Mouse (Mus musculus) neural tube, embryonic 11.5 days (tissue): ENCODE measurements around the gene Phf24. TPM values are rescaled to one million over a fixed set of nuclear protein-coding genes. Genes with fewer than 3 reads are reported as not detected.
A peak's percentile ranks its signal among the peaks of the same experiment; 100 is the strongest.

ENCODE experiments used
- ATAC-seq: fragments of 200-750 bp; cut with Nextera tagmentation; 2 replicates; pipeline ENCODE4 v1.8.0; 2017; ENCODE audit warnings: moderate number of reproducible peaks, mild to moderate bottlenecking, moderate TSS enrichment, moderate library complexity; ENCODE audit not compliant: insufficient read depth, low FRiP score, low TSS enrichment
- DNase-seq: peaks from one replicate; pipeline ENCODE4 v3.0.0-alpha.2; 2015; ENCODE audit warnings: low spot score
- H3K27ac ChIP-seq: fragments of 300-500 bp; sonication (generic); 2 replicates; pipeline ENCODE4 v1.5.1; 2014; ENCODE audit warnings: low read depth, mild to moderate bottlenecking, low read length
- H3K27me3 ChIP-seq: fragments of 300-500 bp; sonication (generic); 2 replicates; pipeline ENCODE4 v1.6.1; 2014; ENCODE audit warnings: mild to moderate bottlenecking, low read length, mixed read lengths; ENCODE audit not compliant: control insufficient read depth, insufficient read depth
- H3K36me3 ChIP-seq: fragments of 300-500 bp; sonication (generic); 2 replicates; pipeline ENCODE4 v1.6.1; 2014; ENCODE audit warnings: mild to moderate bottlenecking, low read length, moderate library complexity, mixed read lengths; ENCODE audit not compliant: control insufficient read depth, insufficient read depth
- H3K4me1 ChIP-seq: fragments of 300-500 bp; sonication (generic); 2 replicates; pipeline ENCODE4 v1.6.1; 2014; ENCODE audit warnings: low read length, mixed read lengths; ENCODE audit not compliant: control insufficient read depth, insufficient read depth
- H3K4me2 ChIP-seq: fragments of 300-500 bp; sonication (generic); 2 replicates; pipeline ENCODE4 v1.6.1; 2014; ENCODE audit warnings: low read depth, mild to moderate bottlenecking, moderate library complexity
- H3K4me3 ChIP-seq: fragments of 300-500 bp; sonication (generic); 2 replicates; pipeline ENCODE4 v1.5.1; 2014; ENCODE audit warnings: low read depth, low read length
- H3K9ac ChIP-seq: fragments of 300-500 bp; sonication (generic); 2 replicates; pipeline ENCODE4 v1.6.1; 2014; ENCODE audit warnings: mild to moderate bottlenecking, low read length
- H3K9me3 ChIP-seq: fragments of 300-500 bp; sonication (generic); 2 replicates; pipeline ENCODE4 v1.6.1; 2016; ENCODE audit warnings: low read length; ENCODE audit not compliant: control insufficient read depth
- WGBS: fragments of 180-500 bp; shearing (Covaris S2); extraction: QIAGEN DNeasy Blood & Tissue Kit; methylation state at CpG from one replicate; pipeline ENCODE4 v1.1.7; 2014; 5-methylcytosine and 5-hydroxymethylcytosine counted together
- polyA plus RNA-seq: library from polyadenylated mRNA; unstranded; fragments of >200 nt; fragmentation: Nextera tagmentation; extraction: Ambion mirVana; gene quantifications from 2 replicates; pipeline ENCODE4 v1.2.1, GENCODE M21; 2014

The Phf24 gene
- 2.7 and 3.6 TPM in 2 replicates for polyA plus RNA-seq

DNA sequence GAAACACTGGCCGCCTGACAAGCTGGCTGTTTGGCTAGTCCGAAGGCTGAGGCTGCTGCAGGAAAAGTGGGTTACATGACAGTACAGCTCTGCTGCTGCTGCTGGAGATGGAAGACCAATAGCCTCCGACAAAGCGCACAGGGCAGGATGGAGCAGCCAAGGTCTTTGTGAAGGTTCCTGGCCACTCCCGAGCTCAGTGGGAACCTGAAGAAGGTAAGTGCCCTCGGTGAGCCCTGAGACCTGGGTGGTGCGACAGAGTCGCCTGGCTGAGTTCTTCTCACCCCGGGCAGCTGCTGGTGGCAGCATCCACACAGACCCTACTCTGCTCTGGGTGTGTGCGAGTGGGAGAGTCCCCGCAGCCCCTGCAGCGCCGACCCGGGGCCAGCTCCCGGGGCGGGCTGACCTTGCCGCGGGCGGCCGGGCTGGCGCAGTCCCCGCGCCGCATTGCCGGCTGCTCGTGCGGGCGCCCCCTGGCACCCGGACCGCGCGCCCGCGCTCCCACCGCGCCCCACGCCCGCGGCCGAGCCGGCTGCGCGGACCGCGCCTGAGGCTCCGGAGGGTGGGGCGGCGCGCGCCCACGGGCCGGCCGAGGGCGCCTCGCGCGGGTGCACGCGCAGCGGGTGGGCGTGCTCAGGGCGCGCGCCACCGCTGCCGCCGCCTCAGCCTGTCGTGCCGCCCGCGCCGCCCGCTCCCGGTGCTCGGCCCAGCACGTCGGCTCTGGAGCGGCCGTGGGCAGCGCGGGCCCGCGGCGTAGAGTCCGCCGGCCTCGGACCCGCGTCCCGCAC lies at the start of gene Phf24:
Phf24 (plus strand) TSS at position 44 of the 785 bp plus-strand sequence.
- DNase-seq = peak; percentile 61
- 0 out of 2 replicates have a peak, but pooled peaks cover 4% of the 10 kb centered on the region for H3K4me1 ChIP-seq
- WGBS = under 1% methylated on average over 78 of the region's 90 CpGs
- H3K9ac ChIP-seq = peak within 1 kb of the TSS; percentile 67
- no peaks in the 10 kb centered on the region for H3K36me3 ChIP-seq
- peaks cover 29% of the 10 kb centered on the region for H3K27me3 ChIP-seq
- H3K27ac ChIP-seq = no peak within 1 kb of the TSS
- peak within 1 kb of the TSS; percentile 62 for H3K4me3 ChIP-seq
- H3K4me2 ChIP-seq = peak within 1 kb of the TSS; percentile 87
- ATAC-seq = peak; percentile 76
- H3K9me3 ChIP-seq = no peaks in the 10 kb centered on the region

DNA sequence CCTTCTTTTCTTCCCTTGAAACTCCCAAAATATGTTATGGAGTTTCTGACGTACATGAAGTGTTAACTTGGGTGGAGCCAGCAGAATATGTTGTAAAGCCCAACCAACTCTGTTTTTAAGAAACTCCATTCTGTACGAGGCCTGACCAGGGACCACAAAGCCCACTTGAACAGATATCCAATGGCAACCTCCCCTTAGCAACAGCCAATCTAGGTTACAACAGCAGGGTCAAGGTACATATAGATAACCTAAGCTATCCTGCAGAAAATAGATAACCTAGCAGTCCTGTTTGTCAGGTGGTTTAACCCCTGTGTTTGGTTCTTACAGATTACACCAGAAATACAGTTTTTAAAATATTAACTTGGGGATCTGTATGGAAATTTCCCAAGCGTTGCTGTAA lies 49.1 kb upstream of the Phf24 start:
- 79% methylated on average over 3 of the region's 3 CpGs for WGBS
- no peaks in the 10 kb centered on the region for H3K4me1 ChIP-seq
- no peak overlapping the region for H3K9ac ChIP-seq
- H3K27ac ChIP-seq = no peak overlapping the region
- DNase-seq = no peak
- no peaks in the 10 kb centered on the region for H3K27me3 ChIP-seq
- H3K4me2 ChIP-seq = no peak overlapping the region
- no peaks in the 10 kb centered on the region for H3K36me3 ChIP-seq
- H3K4me3 ChIP-seq = no peak overlapping the region
- ATAC-seq = no peak
- H3K9me3 ChIP-seq = no peaks in the 10 kb centered on the region

GRCm38 (mm10) chr4:42868193-42868592 lies 48.3 kb upstream of the Phf24 start:
- no peaks in the 10 kb centered on the region for H3K27me3 ChIP-seq
- H3K36me3 ChIP-seq = no peaks in the 10 kb centered on the region
- H3K9ac ChIP-seq = no peak overlapping the region
- no peaks in the 10 kb centered on the region for H3K9me3 ChIP-seq
- DNase-seq = no peak
- no peak overlapping the region for H3K4me3 ChIP-seq
- no peaks in the 10 kb centered on the region for H3K4me1 ChIP-seq
- H3K4me2 ChIP-seq = no peak overlapping the region
- no peak for ATAC-seq
- H3K27ac ChIP-seq = no peak overlapping the region
- WGBS = 91% methylated on average over 5 of the region's 5 CpGs

DNA sequence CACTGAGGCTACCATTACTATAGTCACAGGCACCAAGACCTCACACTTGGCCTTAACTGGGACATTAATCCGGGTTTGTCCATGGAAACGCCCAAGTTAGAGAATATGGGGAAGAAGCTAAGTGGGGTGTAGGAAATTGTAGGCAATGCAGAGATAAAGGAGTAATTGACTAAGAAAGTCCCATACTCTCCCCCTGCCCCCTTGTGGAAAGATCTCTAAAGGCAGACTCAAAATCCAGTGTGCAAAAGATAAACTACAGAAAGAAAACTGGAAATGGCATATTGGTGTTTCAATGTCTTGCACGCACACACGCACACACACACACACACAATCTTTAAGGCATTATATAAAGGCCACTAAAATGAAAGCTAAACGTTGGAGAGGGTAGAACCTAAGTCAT lies 45.7 kb upstream of the Phf24 start:
- Histone ChIP-seq H3K4me1 (no peaks in the 10 kb centered on the region), H3K36me3 (no peaks in the 10 kb centered on the region), H3K9ac (no peak overlapping the region), H3K4me2 (no peak overlapping the region), H3K27me3 (no peaks in the 10 kb centered on the region), H3K9me3 (no peaks in the 10 kb centered on the region), H3K4me3 (no peak overlapping the region), H3K27ac (no peak overlapping the region)
- ATAC-seq = no peak
- 83% methylated on average over 5 of the region's 5 CpGs for WGBS
- DNase-seq = no peak

- 95% methylated on average over 7 of the region's 7 CpGs for WGBS
- no peak for DNase-seq
- H3K9me3 ChIP-seq = no peaks in the 10 kb centered on the region
Measured at GRCm38 (mm10) chr4:42872151-42872550, 44.3 kb upstream of the Phf24 start.

GRCm38 (mm10) chr4:42872746-42873435 lies 43.6 kb upstream of the Phf24 start:
- Histone ChIP-seq H3K9me3 (no peaks in the 10 kb centered on the region), H3K4me1 (no peaks in the 10 kb centered on the region), H3K4me2 (no peak overlapping the region), H3K27me3 (no peaks in the 10 kb centered on the region), H3K36me3 (no peaks in the 10 kb centered on the region), H3K4me3 (no peak overlapping the region), H3K27ac (no peak overlapping the region), H3K9ac (no peak overlapping the region)
- no peak for ATAC-seq
- DNase-seq = no peak
- WGBS = 81% methylated on average over 16 of the region's 16 CpGs

More at GRCm38 (mm10) chr4:42872151-42872550, 44.3 kb upstream of the Phf24 start:
- Histone ChIP-seq H3K27ac (no peak overlapping the region), H3K4me3 (no peak overlapping the region), H3K36me3 (no peaks in the 10 kb centered on the region), H3K4me1 (no peaks in the 10 kb centered on the region), H3K9ac (no peak overlapping the region), H3K4me2 (no peak overlapping the region), H3K27me3 (no peaks in the 10 kb centered on the region)
- no peak for ATAC-seq

DNA sequence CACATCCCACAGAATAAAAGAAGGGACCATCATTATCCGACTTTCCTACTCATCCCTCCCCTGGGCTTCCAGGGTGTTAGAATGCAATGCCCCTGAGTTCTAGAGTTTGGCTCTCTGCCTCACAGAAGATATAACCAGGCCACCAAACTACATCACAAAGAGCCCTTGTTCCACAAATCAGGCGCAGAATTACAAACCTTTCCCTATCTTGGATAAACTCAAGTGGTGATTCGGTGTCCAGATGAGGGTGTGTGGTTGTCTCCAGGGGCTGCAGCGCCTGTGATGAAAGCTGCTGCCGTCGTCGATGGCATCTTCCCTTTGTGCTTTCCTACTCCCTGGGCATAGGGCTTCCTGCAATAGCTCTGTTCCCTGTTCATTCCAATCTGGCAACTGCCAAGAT lies 42.3 kb upstream of the Phf24 start, which contains the start of gene Fam205c:
Fam205c (minus strand) TSS at position 101 of the 400 bp plus-strand sequence.
- no peak within 1 kb of the TSS for H3K9ac ChIP-seq
- no peak within 1 kb of the TSS for H3K27ac ChIP-seq
- ATAC-seq (no peak), DNase-seq (no peak)
- 86% methylated on average over 7 of the region's 7 CpGs for WGBS
- no peaks in the 10 kb centered on the region for H3K27me3 ChIP-seq
- no peak within 1 kb of the TSS for H3K4me2 ChIP-seq
- no peak within 1 kb of the TSS for H3K4me3 ChIP-seq
- H3K36me3 ChIP-seq = no peaks in the 10 kb centered on the region
- H3K9me3 ChIP-seq = no peaks in the 10 kb centered on the region
- no peaks in the 10 kb centered on the region for H3K4me1 ChIP-seq

- Histone ChIP-seq H3K27ac (no peak overlapping the region), H3K9me3 (no peaks in the 10 kb centered on the region), H3K9ac (no peak overlapping the region), H3K4me3 (no peak overlapping the region), H3K4me1 (no peaks in the 10 kb centered on the region), H3K27me3 (no peaks in the 10 kb centered on the region), H3K36me3 (no peaks in the 10 kb centered on the region), H3K4me2 (no peak overlapping the region)
- DNase-seq (peak; percentile 62), ATAC-seq (peak; percentile 67; the same call in 1 of the 2 replicates)
- WGBS = 39% methylated on average over 5 of the region's 5 CpGs
Measured at GRCm38 (mm10) chr4:42876586-42877291, 39.7 kb upstream of the Phf24 start.
